Mouse (Mus musculus): ENCODE measurements at regions not wholly inside any gene's neighbourhood (a gene's known extent, or its start where the extent isn't known, plus 50 kb on each side); places are given as distances from the start of the nearest gene placed in this dataset.

GRCm38 (mm10) chr16:49317061-49317460, 259.8 kb downstream of the Myh15 start:
- H3K79me3 ChIP-seq (ENCODE audit: low read depth), result no peaks in the 10 kb centered on the region
- H3K36me3 ChIP-seq (ENCODE audit: control insufficient read depth, insufficient read depth), result no peaks in the 10 kb centered on the region
- H3K27me3 ChIP-seq (ENCODE audit: control insufficient read depth, insufficient read depth, insufficient read length), result no peaks in the 10 kb centered on the region
- no peak overlapping the region for H3ac ChIP-seq (ENCODE audit: control insufficient read depth, insufficient read length, low read depth)
- H3K4me3 ChIP-seq (ENCODE audit: insufficient read depth, poor library complexity, severe bottlenecking), result no peak overlapping the region
- no peak for TF ChIP-seq CTCF (IDR thresholded peaks at IDR 0.05; ENCODE audit: control insufficient read depth, insufficient read depth, insufficient read length)
- no peak for TF ChIP-seq MAX (IDR thresholded peaks at IDR 0.05)
- no peak for TF ChIP-seq CEBPB (IDR thresholded peaks at IDR 0.05; ENCODE audit: low read depth)
- TF ChIP-seq FOSL1 (IDR thresholded peaks at IDR 0.05; ENCODE audit: insufficient read depth, low read length, poor library complexity, severe bottlenecking), result no peak
- TF ChIP-seq MYOG (IDR thresholded peaks at IDR 0.05; ENCODE audit: control insufficient read depth, extremely low read depth, insufficient read length), result no peak
- no peak for TF ChIP-seq USF1 (IDR thresholded peaks at IDR 0.05; ENCODE audit: low read depth)
- no peak for TF ChIP-seq MYOD1 (IDR thresholded peaks at IDR 0.05; ENCODE audit: control insufficient read depth, insufficient read length, low read depth)
- H3K79me2 ChIP-seq (ENCODE audit: control insufficient read depth, insufficient read depth), result no peaks in the 10 kb centered on the region

DNA sequence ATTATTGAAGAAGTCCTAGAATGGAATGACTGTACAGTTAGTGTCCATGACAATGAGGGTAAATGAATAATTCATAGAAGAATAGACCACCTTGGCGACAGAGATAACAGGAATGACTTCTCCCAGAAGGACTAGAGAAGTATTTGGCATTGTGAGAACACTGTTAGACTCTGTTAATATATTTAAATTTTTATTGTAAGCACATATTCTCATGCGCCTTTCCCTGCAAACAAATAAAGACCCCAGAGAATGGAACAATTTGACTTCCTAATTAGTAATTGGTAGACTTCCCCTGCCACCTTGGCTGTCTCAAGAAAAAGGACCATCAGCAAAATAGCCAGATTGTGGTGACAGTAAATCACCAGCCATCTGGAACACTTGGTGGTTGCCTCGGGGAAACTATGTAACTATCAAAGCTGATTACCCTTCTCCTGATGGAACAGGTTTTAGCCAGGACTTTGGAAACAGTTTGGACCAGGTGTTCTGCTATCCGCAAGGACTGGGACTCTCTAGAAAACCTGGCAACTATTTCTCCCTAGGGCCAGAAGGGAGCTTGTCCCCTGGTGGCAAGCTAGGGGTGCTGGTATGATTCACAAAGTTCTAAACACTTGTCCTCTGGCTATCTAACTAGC, 261.9 kb downstream of the Myh15 start:
- Histone ChIP-seq H3K27me3 (ENCODE audit: control insufficient read depth, insufficient read depth, insufficient read length) (no peaks in the 10 kb centered on the region), H3K36me3 (ENCODE audit: control insufficient read depth, insufficient read depth) (no peaks in the 10 kb centered on the region), H3K79me3 (ENCODE audit: low read depth) (no peaks in the 10 kb centered on the region), H3K79me2 (ENCODE audit: control insufficient read depth, insufficient read depth) (no peaks in the 10 kb centered on the region), H3K4me3 (ENCODE audit: insufficient read depth, poor library complexity, severe bottlenecking) (no peak overlapping the region), H3ac (ENCODE audit: control insufficient read depth, insufficient read length, low read depth) (no peak overlapping the region)
- TF ChIP-seq MAX (IDR thresholded peaks at IDR 0.05) (no peak), CTCF (IDR thresholded peaks at IDR 0.05; ENCODE audit: control insufficient read depth, insufficient read depth, insufficient read length) (no peak), MYOG (IDR thresholded peaks at IDR 0.05; ENCODE audit: control insufficient read depth, extremely low read depth, insufficient read length) (no peak), FOSL1 (IDR thresholded peaks at IDR 0.05; ENCODE audit: insufficient read depth, low read length, poor library complexity, severe bottlenecking) (no peak), USF1 (IDR thresholded peaks at IDR 0.05; ENCODE audit: low read depth) (no peak), CEBPB (IDR thresholded peaks at IDR 0.05; ENCODE audit: low read depth) (no peak), MYOD1 (IDR thresholded peaks at IDR 0.05; ENCODE audit: control insufficient read depth, insufficient read length, low read depth) (no peak)

DNA sequence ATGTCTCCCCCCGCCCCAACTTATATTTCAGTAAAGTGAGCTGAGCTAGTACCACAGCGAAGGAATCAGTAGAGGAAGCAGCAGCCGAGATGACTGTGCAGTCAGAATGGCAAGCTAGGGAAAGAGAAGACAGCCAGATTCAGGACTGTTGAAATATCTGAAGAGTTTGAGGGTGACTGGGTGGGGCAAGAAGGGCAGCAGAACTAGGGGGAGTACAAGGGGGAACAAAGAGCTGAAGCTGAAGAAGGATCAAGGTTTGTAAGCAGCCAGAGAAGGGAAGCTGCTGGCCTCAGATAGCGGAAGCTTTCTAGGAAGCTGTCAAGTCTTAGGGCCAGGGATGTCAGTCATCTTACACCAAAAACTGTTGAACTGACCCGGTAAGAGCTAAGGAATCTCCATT, 262.5 kb downstream of the Myh15 start:
- H3K4me3 ChIP-seq (ENCODE audit: insufficient read depth, poor library complexity, severe bottlenecking), result no peak overlapping the region
- no peaks in the 10 kb centered on the region for H3K79me3 ChIP-seq (ENCODE audit: low read depth)
- no peak overlapping the region for H3ac ChIP-seq (ENCODE audit: control insufficient read depth, insufficient read length, low read depth)
- H3K36me3 ChIP-seq (ENCODE audit: control insufficient read depth, insufficient read depth), result no peaks in the 10 kb centered on the region
- H3K79me2 ChIP-seq (ENCODE audit: control insufficient read depth, insufficient read depth), result no peaks in the 10 kb centered on the region
- H3K27me3 ChIP-seq (ENCODE audit: control insufficient read depth, insufficient read depth, insufficient read length), result no peaks in the 10 kb centered on the region
- TF ChIP-seq MAX (IDR thresholded peaks at IDR 0.05) (no peak), USF1 (IDR thresholded peaks at IDR 0.05; ENCODE audit: low read depth) (no peak), MYOG (IDR thresholded peaks at IDR 0.05; ENCODE audit: control insufficient read depth, extremely low read depth, insufficient read length) (no peak), CTCF (IDR thresholded peaks at IDR 0.05; ENCODE audit: control insufficient read depth, insufficient read depth, insufficient read length) (no peak), FOSL1 (IDR thresholded peaks at IDR 0.05; ENCODE audit: insufficient read depth, low read length, poor library complexity, severe bottlenecking) (no peak), MYOD1 (IDR thresholded peaks at IDR 0.05; ENCODE audit: control insufficient read depth, insufficient read length, low read depth) (no peak), CEBPB (IDR thresholded peaks at IDR 0.05; ENCODE audit: low read depth) (no peak)

- H3K79me3 ChIP-seq (ENCODE audit: low read depth), result no peaks in the 10 kb centered on the region
- H3K4me3 ChIP-seq (ENCODE audit: insufficient read depth, poor library complexity, severe bottlenecking), result no peak overlapping the region
- H3ac ChIP-seq (ENCODE audit: control insufficient read depth, insufficient read length, low read depth), result no peak overlapping the region
- no peaks in the 10 kb centered on the region for H3K27me3 ChIP-seq (ENCODE audit: control insufficient read depth, insufficient read depth, insufficient read length)
- H3K79me2 ChIP-seq (ENCODE audit: control insufficient read depth, insufficient read depth), result no peaks in the 10 kb centered on the region
- H3K36me3 ChIP-seq (ENCODE audit: control insufficient read depth, insufficient read depth), result no peaks in the 10 kb centered on the region
- TF ChIP-seq USF1 (IDR thresholded peaks at IDR 0.05; ENCODE audit: low read depth) (no peak), MYOD1 (IDR thresholded peaks at IDR 0.05; ENCODE audit: control insufficient read depth, insufficient read length, low read depth) (no peak), FOSL1 (IDR thresholded peaks at IDR 0.05; ENCODE audit: insufficient read depth, low read length, poor library complexity, severe bottlenecking) (no peak), CEBPB (IDR thresholded peaks at IDR 0.05; ENCODE audit: low read depth) (no peak), MYOG (IDR thresholded peaks at IDR 0.05; ENCODE audit: control insufficient read depth, extremely low read depth, insufficient read length) (no peak), MAX (IDR thresholded peaks at IDR 0.05) (no peak), CTCF (IDR thresholded peaks at IDR 0.05; ENCODE audit: control insufficient read depth, insufficient read depth, insufficient read length) (no peak)
Observed at GRCm38 (mm10) chr16:49321951-49322350, 264.7 kb downstream of the Myh15 start.

DNA sequence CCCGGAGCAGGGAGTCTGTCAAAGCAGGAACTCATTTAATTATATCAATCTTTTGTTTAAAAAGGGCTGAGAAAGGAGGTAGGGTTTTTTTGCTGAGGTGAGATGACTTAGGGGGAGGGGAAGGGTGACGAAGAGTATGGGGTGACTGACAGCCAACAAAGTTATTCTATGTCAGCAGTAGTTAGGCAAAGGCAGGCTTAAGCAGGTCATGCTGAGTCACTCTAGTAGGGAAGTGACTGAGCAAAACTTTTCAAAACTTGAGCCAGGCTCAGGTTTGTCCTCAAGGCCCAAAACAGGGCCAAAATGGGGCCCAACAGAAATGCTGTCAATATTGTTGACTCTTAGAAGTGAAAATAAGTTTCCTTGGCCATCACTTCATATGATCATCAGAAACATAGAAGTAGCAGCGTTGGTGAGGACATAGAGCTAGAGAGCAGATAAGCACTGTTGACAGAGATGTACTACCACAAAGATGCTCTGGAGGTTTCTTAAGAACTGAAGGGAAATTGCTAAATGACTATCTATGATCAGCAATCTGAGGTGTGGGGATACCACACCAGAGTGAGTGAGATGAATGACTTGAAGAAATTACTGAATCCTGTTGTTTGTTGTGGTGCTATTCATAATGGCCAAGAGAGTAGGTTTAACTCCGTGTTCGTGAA, 273.6 kb downstream of the Myh15 start:
- no peaks in the 10 kb centered on the region for H3K27me3 ChIP-seq (ENCODE audit: control insufficient read depth, insufficient read depth, insufficient read length)
- no peaks in the 10 kb centered on the region for H3K79me3 ChIP-seq (ENCODE audit: low read depth)
- TF ChIP-seq MAX (IDR thresholded peaks at IDR 0.05) (no peak), MYOD1 (IDR thresholded peaks at IDR 0.05; ENCODE audit: control insufficient read depth, insufficient read length, low read depth) (no peak), USF1 (IDR thresholded peaks at IDR 0.05; ENCODE audit: low read depth) (no peak), CTCF (IDR thresholded peaks at IDR 0.05; ENCODE audit: control insufficient read depth, insufficient read depth, insufficient read length) (no peak), CEBPB (IDR thresholded peaks at IDR 0.05; ENCODE audit: low read depth) (no peak), MYOG (IDR thresholded peaks at IDR 0.05; ENCODE audit: control insufficient read depth, extremely low read depth, insufficient read length) (no peak), FOSL1 (IDR thresholded peaks at IDR 0.05; ENCODE audit: insufficient read depth, low read length, poor library complexity, severe bottlenecking) (no peak)
- no peaks in the 10 kb centered on the region for H3K36me3 ChIP-seq (ENCODE audit: control insufficient read depth, insufficient read depth)
- H3K4me3 ChIP-seq (ENCODE audit: insufficient read depth, poor library complexity, severe bottlenecking), result no peak overlapping the region
- no peaks in the 10 kb centered on the region for H3K79me2 ChIP-seq (ENCODE audit: control insufficient read depth, insufficient read depth)
- H3ac ChIP-seq (ENCODE audit: control insufficient read depth, insufficient read length, low read depth), result no peak overlapping the region

Measured in C2C12 (cell line).